Mouse (Mus musculus) stomach, postnatal 0 days (tissue): ENCODE results near the gene Hmgcll1. TPM values are rescaled to one million over a fixed set of nuclear protein-coding genes. Genes with fewer than 3 reads are reported as not detected.
A peak's percentile ranks its signal among the peaks of the same experiment; 100 is the strongest.

Experiments
- ATAC-seq: fragments of 200-750 bp; cut with Nextera tagmentation; 2 replicates; pipeline ENCODE4 v1.8.0; 2017; ENCODE audit not compliant: low FRiP score, low TSS enrichment
- DNase-seq: peaks from one replicate; pipeline ENCODE4 v3.0.0-alpha.2; 2016; ENCODE audit warnings: low spot score
- H3K27ac ChIP-seq: fragments of 300-500 bp; sonication (generic); replicated peaks from 2 replicates; pipeline ENCODE4 v1.5.1; 2014; ENCODE audit warnings: mild to moderate bottlenecking, control low read depth
- H3K27me3 ChIP-seq: fragments of 300-500 bp; sonication (generic); 2 replicates; pipeline ENCODE4 v1.6.1; 2014; ENCODE audit warnings: low read length; ENCODE audit not compliant: control insufficient read depth, insufficient read depth
- H3K36me3 ChIP-seq: fragments of 300-500 bp; sonication (generic); 2 replicates; pipeline ENCODE4 v1.6.1; 2014; ENCODE audit warnings: low read length, mixed read lengths; ENCODE audit not compliant: control insufficient read depth, insufficient read depth
- H3K4me1 ChIP-seq: fragments of 300-500 bp; sonication (generic); replicated peaks from 2 replicates; pipeline ENCODE4 v1.6.1; 2014; ENCODE audit warnings: antibody characterized with exemption; ENCODE audit not compliant: control insufficient read depth, insufficient read depth
- H3K4me2 ChIP-seq: fragments of 300-500 bp; sonication (generic); replicated peaks from 2 replicates; pipeline ENCODE4 v1.6.1; 2014; ENCODE audit warnings: low read depth, mild to moderate bottlenecking, control low read depth, moderate library complexity
- H3K4me3 ChIP-seq: fragments of 300-500 bp; sonication (generic); 2 replicates; pipeline ENCODE4 v1.5.1; 2014; ENCODE audit warnings: low read depth, low read length, control low read depth
- H3K9ac ChIP-seq: fragments of 300-500 bp; sonication (generic); 2 replicates; pipeline ENCODE4 v1.6.1; 2014; ENCODE audit warnings: mild to moderate bottlenecking, low read length, control low read depth, mixed read lengths
- H3K9me3 ChIP-seq: fragments of 300-500 bp; sonication (generic); 2 replicates; pipeline ENCODE4 v1.6.1; 2016; ENCODE audit warnings: low read length; ENCODE audit not compliant: control insufficient read depth
- CTCF ChIP-seq: IDR thresholded peaks from 2 replicates; pipeline ENCODE4 v1.5.1; 2016; ENCODE audit warnings: antibody characterized with exemption, low read depth, mild to moderate bottlenecking, moderate library complexity
- EP300 ChIP-seq: optimal IDR thresholded peaks from 2 replicates; pipeline ENCODE3; 2016; ENCODE audit warnings: antibody characterized with exemption
- WGBS: fragments of 180-500 bp; shearing (Covaris S2); extraction: QIAGEN DNeasy Blood & Tissue Kit; methylation state at CpG from one replicate; pipeline ENCODE4 v1.1.7; 2014; 5-methylcytosine and 5-hydroxymethylcytosine counted together
- polyA plus RNA-seq: library from polyadenylated mRNA; unstranded; fragments of >200 nt; fragmentation: Nextera tagmentation; extraction: Ambion mirVana; gene quantifications from 2 replicates; pipeline ENCODE4 v1.2.1, GENCODE M21; 2015

Gene Hmgcll1
- polyA plus RNA-seq, 1 experiment from 2014 or later = 1.0 TPM

GRCm38 (mm10) chr9:76124249-76124648, 109.6 kb downstream of the Hmgcll1 start:
- Histone ChIP-seq H3K4me2 (no peak overlapping the region), H3K9me3 (no peaks in the 10 kb centered on the region), H3K4me3 (no peak overlapping the region), H3K27me3 (no peaks in the 10 kb centered on the region), H3K4me1 (no peaks in the 10 kb centered on the region), H3K9ac (no peak overlapping the region), H3K36me3 (no peaks in the 10 kb centered on the region), H3K27ac (no peak overlapping the region)
- ATAC-seq = no peak
- no peak for TF ChIP-seq EP300
- no peak for TF ChIP-seq CTCF
- WGBS = 44% methylated on average over 4 of the region's 4 CpGs
- no peak for DNase-seq

- Histone ChIP-seq H3K4me1 (no peaks in the 10 kb centered on the region), H3K9me3 (no peaks in the 10 kb centered on the region), H3K4me2 (no peak overlapping the region), H3K27ac (no peak overlapping the region), H3K27me3 (no peaks in the 10 kb centered on the region), H3K36me3 (no peaks in the 10 kb centered on the region), H3K4me3 (no peak overlapping the region), H3K9ac (no peak overlapping the region)
- DNase-seq = no peak
- TF ChIP-seq EP300 (no peak), CTCF (no peak)
- no peak for ATAC-seq
- WGBS = 73% methylated on average over 1 of the region's 1 CpGs
Observed at GRCm38 (mm10) chr9:76129353-76129752, 114.7 kb downstream of the Hmgcll1 start.

GRCm38 (mm10) chr9:76134042-76134441, 119.4 kb downstream of the Hmgcll1 start:
- no peak overlapping the region for H3K4me2 ChIP-seq
- no peak for ATAC-seq
- TF ChIP-seq EP300 = no peak
- H3K27ac ChIP-seq = no peak overlapping the region
- no peaks in the 10 kb centered on the region for H3K36me3 ChIP-seq
- H3K27me3 ChIP-seq = no peaks in the 10 kb centered on the region
- no peak overlapping the region for H3K4me3 ChIP-seq
- 85% methylated on average over 6 of the region's 6 CpGs for WGBS
- DNase-seq = no peak
- H3K4me1 ChIP-seq = no peaks in the 10 kb centered on the region
- no peak overlapping the region for H3K9ac ChIP-seq
- H3K9me3 ChIP-seq = no peaks in the 10 kb centered on the region

- Histone ChIP-seq H3K4me2 (no peak overlapping the region), H3K4me1 (no peaks in the 10 kb centered on the region), H3K9me3 (no peaks in the 10 kb centered on the region), H3K27ac (no peak overlapping the region), H3K4me3 (no peak overlapping the region), H3K9ac (no peak overlapping the region), H3K27me3 (no peaks in the 10 kb centered on the region), H3K36me3 (no peaks in the 10 kb centered on the region)
- TF ChIP-seq CTCF (no peak), EP300 (peak; percentile 62)
- peak; percentile 16 for DNase-seq
- 65% methylated on average over 3 of the region's 3 CpGs for WGBS
- peak; percentile 53; the same call in 1 of the 2 replicates for ATAC-seq
Observed at GRCm38 (mm10) chr9:76138378-76139109, 123.9 kb downstream of the Hmgcll1 start.

- H3K36me3 ChIP-seq = no peaks in the 10 kb centered on the region
- H3K27me3 ChIP-seq = no peaks in the 10 kb centered on the region
- no peak overlapping the region for H3K4me3 ChIP-seq
- H3K9me3 ChIP-seq = no peaks in the 10 kb centered on the region
- no peak overlapping the region for H3K9ac ChIP-seq
- no peak for ATAC-seq
- no peak for DNase-seq
- no peak overlapping the region for H3K4me2 ChIP-seq
- 61% methylated on average over 3 of the region's 3 CpGs for WGBS
- no peaks in the 10 kb centered on the region for H3K4me1 ChIP-seq
- H3K27ac ChIP-seq = no peak overlapping the region
- TF ChIP-seq EP300 = no peak
- TF ChIP-seq CTCF = no peak
Observed at GRCm38 (mm10) chr9:76145593-76145992, 130.9 kb downstream of the Hmgcll1 start.

GRCm38 (mm10) chr9:76162446-76162845, 147.8 kb downstream of the Hmgcll1 start:
- ATAC-seq = no peak
- WGBS = 39% methylated on average over 8 of the region's 8 CpGs
- no peak overlapping the region for H3K4me2 ChIP-seq
- no peak overlapping the region for H3K4me3 ChIP-seq
- H3K9ac ChIP-seq = no peak overlapping the region
- no peaks in the 10 kb centered on the region for H3K36me3 ChIP-seq
- H3K4me1 ChIP-seq = no peaks in the 10 kb centered on the region
- TF ChIP-seq CTCF (no peak), EP300 (no peak)
- no peak overlapping the region for H3K27ac ChIP-seq
- no peaks in the 10 kb centered on the region for H3K9me3 ChIP-seq
- H3K27me3 ChIP-seq = no peaks in the 10 kb centered on the region
- no peak for DNase-seq
